Mouse (Mus musculus) midbrain, embryonic 11.5 days (tissue): Measurements from ENCODE around the gene Actn1. TPM values are rescaled to one million over a fixed set of nuclear protein-coding genes. Genes with fewer than 3 reads are reported as not detected.

Source experiments
- ATAC-seq: fragments of 200-750 bp; cut with Nextera tagmentation; 2 replicates; pipeline ENCODE4 v1.8.0; 2017; ENCODE audit warnings: moderate TSS enrichment, moderate library complexity; ENCODE audit not compliant: low FRiP score
- DNase-seq: peaks from one replicate; pipeline ENCODE4 v3.0.0; 2015; ENCODE audit warnings: low spot score; ENCODE audit errors: missing footprints
- H3K27ac ChIP-seq: fragments of 300-500 bp; sonication (generic); 2 replicates; pipeline ENCODE4 v1.5.1; 2014; ENCODE audit warnings: low read depth, low read length
- H3K27me3 ChIP-seq: fragments of 300-500 bp; sonication (generic); 2 replicates; pipeline ENCODE4 v1.6.1; 2014; ENCODE audit warnings: mild to moderate bottlenecking, low read length, moderate library complexity, mixed read lengths; ENCODE audit not compliant: control insufficient read depth, insufficient read depth
- H3K36me3 ChIP-seq: fragments of 300-500 bp; sonication (generic); 2 replicates; pipeline ENCODE4 v1.6.1; 2014; ENCODE audit warnings: mild to moderate bottlenecking, low read length, moderate library complexity, mixed read lengths; ENCODE audit not compliant: control insufficient read depth, insufficient read depth
- H3K4me1 ChIP-seq: fragments of 300-500 bp; sonication (generic); 2 replicates; pipeline ENCODE4 v1.6.1; 2014; ENCODE audit warnings: low read length; ENCODE audit not compliant: control insufficient read depth, insufficient read depth
- H3K4me2 ChIP-seq: fragments of 300-500 bp; sonication (generic); 2 replicates; pipeline ENCODE4 v1.6.1; 2014; ENCODE audit warnings: mild to moderate bottlenecking, moderate library complexity
- H3K4me3 ChIP-seq: fragments of 300-500 bp; sonication (generic); 2 replicates; pipeline ENCODE4 v1.5.1; 2014; ENCODE audit warnings: low read depth, low read length
- H3K9ac ChIP-seq: fragments of 300-500 bp; sonication (generic); 2 replicates; pipeline ENCODE4 v1.6.1; 2014; ENCODE audit warnings: low read length
- H3K9me3 ChIP-seq: fragments of 300-500 bp; sonication (generic); 2 replicates; pipeline ENCODE4 v1.6.1; 2016; ENCODE audit warnings: low read length; ENCODE audit not compliant: control insufficient read depth
- WGBS: fragments of 180-500 bp; shearing (Covaris S2); extraction: QIAGEN DNeasy Blood & Tissue Kit; methylation state at CpG from one replicate; pipeline ENCODE4 v1.1.7; 2014; 5-methylcytosine and 5-hydroxymethylcytosine counted together
- polyA plus RNA-seq: library from polyadenylated mRNA; unstranded; fragments of >200 nt; fragmentation: Nextera tagmentation; extraction: Ambion mirVana; gene quantifications from 2 replicates; pipeline ENCODE4 v1.2.1, GENCODE M21; 2014

Actn1 gene
- polyA plus RNA-seq, 1 experiment from 2014 or later = 19.9 TPM

DNA sequence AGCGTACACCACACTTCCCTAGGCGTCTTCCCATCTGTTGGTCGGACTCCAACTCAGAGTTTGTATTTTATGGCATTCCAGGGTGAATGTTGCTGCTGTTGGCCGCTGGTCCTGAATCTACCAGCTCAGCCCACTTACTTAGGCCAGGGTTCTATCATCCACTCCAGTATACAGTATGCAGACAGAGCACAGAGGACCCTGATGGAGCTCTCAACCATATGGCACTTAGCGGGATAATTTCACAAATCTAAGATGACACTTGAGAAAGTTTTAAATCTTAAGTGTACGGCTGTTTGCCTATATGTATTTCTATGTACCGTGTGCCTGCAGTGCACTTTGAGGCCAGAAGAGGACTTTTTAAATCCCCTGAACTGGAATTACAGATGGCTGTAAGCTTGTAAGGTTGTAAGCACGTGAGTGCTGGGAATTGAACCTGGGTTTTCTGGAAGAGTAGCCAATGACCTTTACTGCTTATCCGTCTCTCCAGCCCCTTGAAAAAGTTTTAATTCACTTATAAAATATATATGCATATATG, 127.1 kb downstream of the Actn1 start:
- no peak for DNase-seq
- WGBS = 43% methylated on average over 9 of the region's 9 CpGs
- no peak overlapping the region for H3K4me3 ChIP-seq

DNA sequence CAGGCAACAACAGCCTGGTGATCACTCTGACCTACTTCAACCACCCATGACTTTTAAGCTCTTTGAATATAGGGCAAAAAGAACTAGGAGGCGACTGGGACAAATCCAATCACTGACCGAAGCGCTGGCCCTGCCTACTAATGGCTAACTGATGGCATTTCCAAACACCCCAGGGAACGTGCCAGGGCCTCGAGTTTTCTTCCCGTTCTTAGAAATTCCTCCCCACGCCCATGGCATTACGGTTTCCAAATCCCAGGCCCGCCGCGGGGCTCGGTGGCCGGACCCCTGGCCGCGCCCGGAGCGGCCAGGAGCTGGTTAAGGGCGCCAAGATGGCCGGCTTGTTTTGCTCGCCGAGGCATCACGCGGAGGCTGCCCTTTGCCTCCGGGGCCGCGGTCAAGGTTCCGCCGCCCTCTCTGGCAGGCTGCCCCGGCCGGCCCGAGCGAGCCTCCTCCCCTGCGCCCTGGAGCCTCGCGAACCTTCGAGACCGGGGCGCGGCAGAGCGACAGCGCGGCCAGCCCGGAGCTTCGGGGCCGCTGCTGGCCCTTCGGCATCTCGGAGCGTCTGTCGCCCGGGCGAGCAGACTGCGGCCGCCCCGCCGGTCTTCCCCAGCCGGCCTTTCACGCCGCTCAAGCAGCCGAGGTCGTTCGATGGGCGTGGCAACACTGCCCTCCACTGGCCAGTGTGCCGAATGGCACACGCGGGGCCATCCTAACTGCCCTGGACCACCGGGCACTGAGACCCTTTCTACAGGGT, 127.7 kb downstream of the Actn1 start:
- WGBS = under 1% methylated on average over 66 of the region's 66 CpGs
- ATAC-seq (peak; percentile 90), DNase-seq (peak; percentile 98)
- H3K27me3 ChIP-seq = no peaks in the 10 kb centered on the region
- no peaks in the 10 kb centered on the region for H3K36me3 ChIP-seq
- H3K4me1 ChIP-seq = peaks cover 21% of the 10 kb centered on the region
- H3K27ac ChIP-seq = peak overlapping the region; percentile 95
- peak overlapping the region; percentile 70 for H3K4me2 ChIP-seq
- no peaks in the 10 kb centered on the region for H3K9me3 ChIP-seq
- peak overlapping the region; percentile 55 for H3K4me3 ChIP-seq
- H3K9ac ChIP-seq = peak overlapping the region; percentile 94

More for the DNA sequence above, 127.1 kb downstream of the Actn1 start:
- H3K9ac ChIP-seq = no peak overlapping the region
- ATAC-seq = peak; percentile 28
- H3K4me2 ChIP-seq = no peak overlapping the region
- H3K9me3 ChIP-seq = no peaks in the 10 kb centered on the region
- H3K27ac ChIP-seq = no peak overlapping the region
- H3K27me3 ChIP-seq = no peaks in the 10 kb centered on the region
- H3K36me3 ChIP-seq = no peaks in the 10 kb centered on the region
- H3K4me1 ChIP-seq = peaks cover 21% of the 10 kb centered on the region

DNA sequence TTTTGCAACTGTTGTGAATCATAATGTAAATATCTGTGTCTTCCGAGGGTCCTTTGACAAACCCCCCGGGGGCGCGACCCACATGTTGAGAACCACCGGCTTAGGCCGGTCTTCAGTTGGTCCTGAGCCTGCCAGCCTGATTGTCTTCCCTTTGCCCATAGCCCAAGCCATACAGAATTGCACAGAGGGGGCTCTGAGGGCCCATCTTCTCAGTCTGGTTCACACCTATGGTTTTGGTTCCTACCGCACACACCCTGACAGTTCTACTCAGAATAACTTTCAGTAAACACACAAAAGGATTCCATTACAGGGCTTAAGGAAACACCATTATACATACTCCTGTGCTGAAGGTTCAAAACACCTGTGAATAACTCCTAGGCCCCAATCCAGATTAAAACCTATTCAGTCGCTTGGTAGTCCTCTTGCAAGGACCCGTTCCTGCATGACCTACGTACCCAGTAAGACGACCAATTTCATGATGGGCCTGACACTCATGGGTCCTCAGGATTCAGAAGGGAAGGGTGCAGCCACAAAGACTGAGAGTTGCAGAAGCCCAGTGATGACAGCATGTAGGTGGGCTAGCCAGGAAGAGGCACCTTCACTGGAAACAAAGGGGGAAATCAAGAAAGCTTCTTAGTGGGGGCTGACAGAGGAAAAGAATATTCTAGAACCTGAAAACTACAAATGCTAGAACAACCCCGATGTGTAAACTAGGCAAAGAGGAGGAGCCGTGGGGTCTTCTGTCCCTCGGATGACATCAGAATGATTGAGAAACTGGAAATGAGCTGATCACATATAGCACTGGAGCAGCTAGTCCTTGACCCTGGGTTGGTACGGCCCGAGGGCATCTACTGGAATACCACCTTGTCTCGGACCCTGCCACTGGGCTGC, 128.6 kb downstream of the Actn1 start:
- 58% methylated on average over 17 of the region's 17 CpGs for WGBS
- peak; percentile 87 for DNase-seq
- peak overlapping the region; percentile 95 for H3K27ac ChIP-seq
- H3K4me2 ChIP-seq = peak overlapping the region; percentile 70
- H3K27me3 ChIP-seq = no peaks in the 10 kb centered on the region
- peak overlapping the region; percentile 55; the same call in 1 of the 2 replicates for H3K4me3 ChIP-seq
- no peaks in the 10 kb centered on the region for H3K9me3 ChIP-seq
- H3K9ac ChIP-seq = peak overlapping the region; percentile 94
- peak; percentile 4; the same call in 1 of the 2 replicates for ATAC-seq
- H3K36me3 ChIP-seq = no peaks in the 10 kb centered on the region
- peaks cover 21% of the 10 kb centered on the region for H3K4me1 ChIP-seq

DNA sequence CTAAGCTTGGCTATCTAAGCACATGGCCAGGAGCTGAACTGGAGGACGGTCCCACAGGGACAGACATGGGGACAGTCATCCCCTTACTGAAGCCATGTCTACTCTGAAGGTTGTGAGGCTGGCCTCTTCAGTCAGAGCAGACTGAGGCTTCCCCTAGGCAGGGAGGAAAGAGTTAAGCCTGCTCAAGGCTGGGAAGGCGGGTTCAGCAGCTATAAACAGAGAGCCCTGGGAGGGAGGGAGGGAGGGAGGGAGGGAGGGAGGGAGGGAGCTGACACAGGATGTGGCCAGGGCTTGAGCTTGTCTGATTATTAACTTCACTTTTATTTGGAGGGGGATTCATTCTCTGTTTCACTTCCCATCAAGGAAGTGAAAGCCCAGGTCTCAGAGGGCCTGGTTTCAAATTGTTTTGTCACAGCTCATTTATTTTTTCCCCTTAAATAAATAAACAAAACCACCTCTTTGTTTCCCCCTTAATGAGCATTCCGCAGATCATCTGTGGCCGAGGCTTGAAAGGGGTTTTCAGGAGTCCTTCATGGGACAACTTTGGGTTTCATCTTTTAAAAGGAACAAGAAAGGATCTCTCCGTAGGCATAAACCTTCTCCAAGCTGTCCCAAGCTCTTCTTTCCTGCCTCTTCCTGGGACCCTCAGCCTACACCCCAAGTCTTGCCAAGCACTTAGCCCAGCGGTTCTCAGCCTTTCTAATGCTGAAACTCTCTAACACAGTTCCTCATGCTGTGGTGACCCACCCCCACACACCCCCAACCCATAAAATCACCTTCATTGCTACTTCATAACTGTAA, 129.4 kb downstream of the Actn1 start:
- WGBS = 10% methylated on average over 6 of the region's 6 CpGs
- Histone ChIP-seq H3K4me3 (no peak overlapping the region), H3K9ac (peak overlapping the region; percentile 94; the same call in 1 of the 2 replicates), H3K4me1 (peaks cover 21% of the 10 kb centered on the region), H3K9me3 (no peaks in the 10 kb centered on the region), H3K27me3 (no peaks in the 10 kb centered on the region), H3K4me2 (peak overlapping the region; percentile 10; the same call in 1 of the 2 replicates), H3K27ac (peak overlapping the region; percentile 10; the same call in 1 of the 2 replicates), H3K36me3 (no peaks in the 10 kb centered on the region)
- DNase-seq = peak; percentile 93
- ATAC-seq = peak; percentile 68

DNA sequence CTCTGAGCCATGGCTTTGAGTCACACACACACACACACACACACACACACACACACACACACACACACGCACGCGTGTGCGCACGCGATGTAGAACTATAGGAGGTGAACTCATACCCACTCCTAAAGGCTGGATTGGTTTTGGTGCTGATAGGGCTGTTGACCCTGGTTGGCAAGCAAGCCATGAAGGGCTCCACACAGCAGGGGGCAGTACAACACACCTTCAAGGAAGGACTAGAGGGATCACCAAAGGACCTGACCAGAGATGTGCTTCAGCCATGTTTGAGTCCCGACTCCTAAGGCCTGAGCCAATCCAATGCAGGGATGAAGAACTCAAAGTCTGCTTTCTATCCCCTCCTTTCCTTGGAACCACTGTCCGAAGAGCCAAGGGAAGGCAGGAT, 130.6 kb downstream of the Actn1 start:
- DNase-seq (no peak), ATAC-seq (no peak)
- H3K4me3 ChIP-seq = no peak overlapping the region
- WGBS = 96% methylated on average over 8 of the region's 8 CpGs
- H3K4me2 ChIP-seq = no peak overlapping the region
- H3K9ac ChIP-seq = no peak overlapping the region
- H3K4me1 ChIP-seq = peaks cover 21% of the 10 kb centered on the region
- H3K9me3 ChIP-seq = no peaks in the 10 kb centered on the region
- H3K27me3 ChIP-seq = no peaks in the 10 kb centered on the region
- H3K27ac ChIP-seq = no peak overlapping the region
- no peaks in the 10 kb centered on the region for H3K36me3 ChIP-seq

DNA sequence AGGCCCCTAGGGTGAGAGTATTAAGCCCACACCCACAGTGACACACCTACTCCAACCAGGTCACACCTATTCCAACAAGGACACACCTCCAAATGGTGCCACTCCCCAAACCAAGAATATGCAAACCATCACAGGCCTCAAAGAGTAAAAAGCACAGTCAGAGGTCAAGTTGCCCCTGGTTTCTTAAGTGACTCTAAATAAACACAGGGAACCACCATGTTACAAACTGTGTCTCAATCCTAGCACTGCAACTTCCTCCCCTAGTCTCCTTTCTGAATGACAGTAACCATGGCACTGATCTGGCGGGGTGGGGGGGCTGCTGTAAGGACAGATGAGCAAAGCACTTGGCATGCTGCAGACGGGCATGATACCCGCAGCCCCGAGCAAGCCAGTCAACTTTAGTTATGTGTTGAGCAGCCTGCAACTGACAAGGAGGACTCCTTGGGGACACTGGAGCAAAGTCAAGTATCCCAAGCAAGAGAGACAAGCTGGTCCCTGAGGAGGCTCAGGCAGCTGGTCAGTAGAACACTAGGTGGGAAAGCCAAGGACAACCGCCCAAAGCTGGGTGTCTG, 132.9 kb downstream of the Actn1 start:
- no peak overlapping the region for H3K4me3 ChIP-seq
- peaks cover 2% of the 10 kb centered on the region; the same call in 1 of the 2 replicates for H3K36me3 ChIP-seq
- ATAC-seq = no peak
- H3K27ac ChIP-seq = no peak overlapping the region
- DNase-seq = no peak
- 94% methylated on average over 5 of the region's 5 CpGs for WGBS
- H3K27me3 ChIP-seq = no peaks in the 10 kb centered on the region
- no peaks in the 10 kb centered on the region for H3K9me3 ChIP-seq
- peaks cover 24% of the 10 kb centered on the region for H3K4me1 ChIP-seq
- no peak overlapping the region for H3K9ac ChIP-seq
- no peak overlapping the region for H3K4me2 ChIP-seq

DNA sequence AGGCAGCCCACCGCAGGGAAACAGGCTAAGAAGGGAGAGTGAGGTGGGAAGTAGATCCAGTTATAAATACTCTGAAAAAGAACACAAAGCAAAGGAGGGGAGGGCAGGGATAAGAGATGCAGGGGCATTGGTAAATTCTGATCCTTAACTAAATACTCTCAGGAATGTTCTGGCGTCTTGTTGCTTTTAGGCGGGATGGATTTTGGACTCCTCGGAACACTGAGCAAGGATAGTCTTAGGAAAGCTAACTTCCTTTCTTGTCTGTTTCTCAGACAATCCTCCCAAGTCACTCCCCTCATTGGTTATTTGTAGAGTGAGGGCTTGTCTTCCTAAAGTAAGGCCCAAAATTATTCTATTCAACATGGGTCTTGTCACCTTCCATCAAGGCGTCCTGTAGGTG, 134.9 kb downstream of the Actn1 start:
- no peak overlapping the region for H3K27ac ChIP-seq
- ATAC-seq = no peak
- no peaks in the 10 kb centered on the region for H3K27me3 ChIP-seq
- no peak overlapping the region for H3K4me2 ChIP-seq
- peaks cover 6% of the 10 kb centered on the region; the same call in 1 of the 2 replicates for H3K4me1 ChIP-seq
- H3K4me3 ChIP-seq = no peak overlapping the region
- 87% methylated on average over 5 of the region's 5 CpGs for WGBS
- no peaks in the 10 kb centered on the region for H3K9me3 ChIP-seq
- peaks cover 2% of the 10 kb centered on the region; the same call in 1 of the 2 replicates for H3K36me3 ChIP-seq
- no peak overlapping the region for H3K9ac ChIP-seq
- no peak for DNase-seq

DNA sequence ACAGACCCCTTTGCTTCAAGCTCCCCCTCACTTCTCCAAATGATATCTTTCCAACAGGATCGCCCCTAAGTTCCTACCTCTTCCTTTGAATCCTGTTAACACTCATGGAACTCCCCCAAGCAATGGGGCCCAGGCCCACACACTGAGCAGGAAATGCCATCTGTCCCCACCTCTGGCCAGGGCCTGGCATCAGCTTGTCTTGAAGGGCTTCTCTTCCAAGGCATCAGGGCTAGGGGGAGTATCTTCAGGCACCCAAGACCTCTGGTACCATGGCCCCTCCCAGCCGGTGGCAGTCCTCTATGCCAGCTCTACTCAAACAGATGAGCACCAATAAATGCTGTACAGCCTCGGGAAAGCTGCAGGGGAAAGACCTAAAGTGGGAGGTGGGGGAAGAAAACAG, 135.4 kb downstream of the Actn1 start:
- Histone ChIP-seq H3K27ac (no peak overlapping the region), H3K27me3 (no peaks in the 10 kb centered on the region), H3K4me2 (no peak overlapping the region), H3K4me1 (0 out of 2 replicates have a peak, but pooled peaks cover 3% of the 10 kb centered on the region), H3K9ac (no peak overlapping the region), H3K9me3 (no peaks in the 10 kb centered on the region), H3K4me3 (no peak overlapping the region), H3K36me3 (peaks cover 2% of the 10 kb centered on the region; the same call in 1 of the 2 replicates)
- DNase-seq (no peak), ATAC-seq (no peak)
- WGBS = 91% methylated on average over 3 of the region's 3 CpGs
